Mouse (Mus musculus) frontal cortex, adult (tissue): ENCODE measurements around the gene Lck.
A peak's percentile ranks its signal among the peaks of the same experiment; 100 is the strongest.

Experiments
- ATAC-seq: cut with Nextera tagmentation; 2 replicates; pipeline ENCODE4 v1.9.2; 2017; ENCODE audit warnings: mild to moderate bottlenecking, moderate library complexity, mixed read lengths; ENCODE audit not compliant: low TSS enrichment

Lck gene

GRCm38 (mm10) chr4:129573430-129573829 is at the start of gene Lck:
TSS of gene Lck (minus strand) at chr4:129573641.
- no peak for ATAC-seq

- ATAC-seq, result no peak
Measured at GRCm38 (mm10) chr4:129622803-129623535, 49.5 kb upstream of the Lck start.

GRCm38 (mm10) chr4:129622120-129622802 is 48.8 kb upstream of the Lck start:
- no peak for ATAC-seq

GRCm38 (mm10) chr4:129621283-129621841 is 47.9 kb upstream of the Lck start:
- ATAC-seq, result no peak

GRCm38 (mm10) chr4:129620419-129621282 is 47.2 kb upstream of the Lck start:
- ATAC-seq, result no peak

- ATAC-seq, result peak; percentile 83
Measured at GRCm38 (mm10) chr4:129618786-129619691, 45.6 kb upstream of the Lck start, which contains the start of gene Iqcc. TSS of gene Iqcc (minus strand) at chr4:129619099.

- ATAC-seq, result no peak
Measured at GRCm38 (mm10) chr4:129618031-129618430, 44.6 kb upstream of the Lck start.

- ATAC-seq, result no peak
Measured at GRCm38 (mm10) chr4:129617121-129617641, 43.7 kb upstream of the Lck start.

- no peak for ATAC-seq
Measured at GRCm38 (mm10) chr4:129616631-129617030, 43.2 kb upstream of the Lck start.

GRCm38 (mm10) chr4:129615801-129616290 is 42.4 kb upstream of the Lck start:
- peak; percentile 22; the same call in 1 of the 2 replicates for ATAC-seq

- no peak for ATAC-seq
Measured at GRCm38 (mm10) chr4:129614093-129614492, 40.7 kb upstream of the Lck start, which contains the start of gene Dcdc2b. TSS of gene Dcdc2b (minus strand) at chr4:129614257.

GRCm38 (mm10) chr4:129610472-129610871 is 37.0 kb upstream of the Lck start:
- ATAC-seq, result no peak

GRCm38 (mm10) chr4:129610026-129610425 is 36.6 kb upstream of the Lck start:
- no peak for ATAC-seq

GRCm38 (mm10) chr4:129609139-129609631 is 35.7 kb upstream of the Lck start:
- peak; percentile 13 for ATAC-seq

- peak; percentile 83 for ATAC-seq
Measured at GRCm38 (mm10) chr4:129608426-129609025, 35.1 kb upstream of the Lck start.

GRCm38 (mm10) chr4:129600233-129601158 is 27.1 kb upstream of the Lck start, which contains the start of the genes Eif3i and Tmem234:
TSS of gene Eif3i (minus strand) at chr4:129600648.
TSS of gene Tmem234 (plus strand) at chr4:129600668.
- peak; percentile 98 for ATAC-seq

GRCm38 (mm10) chr4:129588865-129589264 is 15.4 kb upstream of the Lck start:
- no peak for ATAC-seq

- ATAC-seq, result no peak
Measured at GRCm38 (mm10) chr4:129586943-129587342, 13.5 kb upstream of the Lck start.
